Mouse (Mus musculus): ENCODE measurements around the gene Chst14. TPM values are rescaled to one million over a fixed set of nuclear protein-coding genes. Genes with fewer than 3 reads are reported as not detected.

Chst14 gene
- total RNA-seq, 2 experiments from 2014 or later = 2.4 to 2.9 TPM

- intact Hi-C loops (cut with DNase I) = no loop called here
- no peak for DNase-seq (ENCODE audit: extremely low spot score in 1 of 2, low spot score in 2 of 2)
Observed at GRCm38 (mm10) chr2:118949699-118950098, 23.4 kb downstream of the Chst14 start.

- DNase-seq (ENCODE audit: extremely low spot score in 1 of 2, low spot score in 2 of 2) = no peak
- intact Hi-C loops (cut with DNase I) = no loop called here
Observed at GRCm38 (mm10) chr2:118956497-118956896, 30.2 kb downstream of the Chst14 start.

GRCm38 (mm10) chr2:118959644-118960043 lies 33.3 kb downstream of the Chst14 start:
- intact Hi-C loops (cut with DNase I) = no loop called here

GRCm38 (mm10) chr2:118960413-118960812 lies 34.1 kb downstream of the Chst14 start:
- no peak for DNase-seq (ENCODE audit: extremely low spot score in 1 of 2, low spot score in 2 of 2)
- intact Hi-C loops (cut with DNase I) = no loop called here

More at GRCm38 (mm10) chr2:118959644-118960043, 33.3 kb downstream of the Chst14 start:
- no peak for DNase-seq (ENCODE audit: extremely low spot score in 1 of 2, low spot score in 2 of 2)

- intact Hi-C loops (cut with DNase I) = no loop called here
- DNase-seq (ENCODE audit: extremely low spot score in 1 of 2, low spot score in 2 of 2) = no peak
Observed at GRCm38 (mm10) chr2:118961546-118961945, 35.2 kb downstream of the Chst14 start.

GRCm38 (mm10) chr2:118963007-118963675 lies 36.8 kb downstream of the Chst14 start:
- no peak for DNase-seq (ENCODE audit: extremely low spot score in 1 of 2, low spot score in 2 of 2)
- intact Hi-C loops (cut with DNase I) = no loop called here

GRCm38 (mm10) chr2:118963676-118964012 lies 37.3 kb downstream of the Chst14 start:
- no peak for DNase-seq (ENCODE audit: extremely low spot score in 1 of 2, low spot score in 2 of 2)

GRCm38 (mm10) chr2:118969585-118970147 lies 43.4 kb downstream of the Chst14 start:
- DNase-seq (ENCODE audit: extremely low spot score in 1 of 2, low spot score in 2 of 2) = no peak
- intact Hi-C loops (cut with DNase I) = loop anchor here (5.0 kb wide), 1 partner anchor 67 kb away; the partner anchor contains the start of gene Bahd1

More at GRCm38 (mm10) chr2:118963676-118964012, 37.3 kb downstream of the Chst14 start:
- intact Hi-C loops (cut with DNase I) = no loop called here

GRCm38 (mm10) chr2:118972048-118972447 lies 45.8 kb downstream of the Chst14 start:
- intact Hi-C loops (cut with DNase I) = loop anchor here (5.0 kb wide), 1 partner anchor 70 kb away; the partner anchor contains the start of gene Bahd1
- no peak for DNase-seq (ENCODE audit: extremely low spot score in 1 of 2, low spot score in 2 of 2)

GRCm38 (mm10) chr2:118972687-118973376 lies 46.5 kb downstream of the Chst14 start:
- DNase-seq (ENCODE audit: extremely low spot score in 1 of 2, low spot score in 2 of 2) = peak; percentile 86
- intact Hi-C loops (cut with DNase I) = loop anchor here (5.0 kb wide), 1 partner anchor 71 kb away; the partner anchor contains the start of gene Bahd1

- no peak for DNase-seq (ENCODE audit: extremely low spot score in 1 of 2, low spot score in 2 of 2)
- intact Hi-C loops (cut with DNase I) = no loop called here
Observed at GRCm38 (mm10) chr2:118975855-118976254, 49.6 kb downstream of the Chst14 start.

GRCm38 (mm10) chr2:118976282-118976929 lies 50.1 kb downstream of the Chst14 start:
- DNase-seq (ENCODE audit: extremely low spot score in 1 of 2, low spot score in 2 of 2) = peak; percentile 62 to 89
- intact Hi-C loops (cut with DNase I) = no loop called here

- DNase-seq (ENCODE audit: extremely low spot score in 1 of 2, low spot score in 2 of 2) = no peak
- intact Hi-C loops (cut with DNase I) = no loop called here
Observed at GRCm38 (mm10) chr2:118976941-118977340, 50.6 kb downstream of the Chst14 start.

GRCm38 (mm10) chr2:118978064-118978463 lies 51.8 kb downstream of the Chst14 start:
- no peak for DNase-seq (ENCODE audit: extremely low spot score in 1 of 2, low spot score in 2 of 2)
- intact Hi-C loops (cut with DNase I) = no loop called here

Other genes with a start within 250 kb of the Chst14 start
- 1 to 10 TPM; 5.9 to 8.9 TPM for gene Ankrd63, start 222.5 kb upstream of the Chst14 start, total RNA-seq (2021)
- gene Plcb2, start 198.1 kb upstream of the Chst14 start, total RNA-seq (2021) = 1 to 10 TPM; 2.2 to 3.3 TPM
- gene Inafm2, start 180.7 kb upstream of the Chst14 start, total RNA-seq (2021) = 10 to 100 TPM; 26.1 to 28.5 TPM
- 1 to 10 TPM; 2.3 to 2.4 TPM for gene Ccdc9b, start 163.8 kb upstream of the Chst14 start, total RNA-seq (2021)
- not detected for gene Phgr1, start 153.7 kb upstream of the Chst14 start, total RNA-seq (2021)
- 100 to 1,000 TPM; 177 to 187 TPM for gene Disp2, start 146.8 kb upstream of the Chst14 start, total RNA-seq (2021)
- gene Knstrn, start 112.5 kb upstream of the Chst14 start, total RNA-seq (2021) = 1 to 10 TPM; 3.3 to 3.5 TPM
- 10 to 100 TPM; 63.1 to 70.0 TPM for gene Ivd, start 64.5 kb upstream of the Chst14 start, total RNA-seq (2021)
- 10 to 100 TPM; 29.9 to 32.1 TPM for gene Bahd1, start 26.1 kb upstream of the Chst14 start, total RNA-seq (2021)
- 10 to 100 TPM; 61.6 to 61.8 TPM for gene Ccdc32, start 102.9 kb downstream of the Chst14 start, total RNA-seq (2021)
- 1 to 10 TPM; 6.3 to 6.7 TPM for gene Rpusd2, start 108.3 kb downstream of the Chst14 start, total RNA-seq (2021)
- 1 to 10 TPM; 1.4 to 1.6 TPM for gene Knl1, start 120.6 kb downstream of the Chst14 start, total RNA-seq (2021)
- 1 to 10 TPM; 2.8 to 3.6 TPM for gene Rad51, start 186.3 kb downstream of the Chst14 start, total RNA-seq (2021)
- 10 to 100 TPM; 43.2 to 48.4 TPM for gene Rmdn3, start 230.5 kb downstream of the Chst14 start, total RNA-seq (2021)
- gene Gchfr, start 241.3 kb downstream of the Chst14 start, total RNA-seq (2021) = under 1 TPM in 1 of 2 experiments, not detected in 1; 0.59 TPM
- not detected for gene Gm14137, start 248.0 kb downstream of the Chst14 start, total RNA-seq (2021)

All from left cerebral cortex, postnatal 10 days (tissue).